Mouse (Mus musculus) bone marrow, adult 2 months (tissue): ENCODE results near the gene Prkar2b.

Experiments used
- CTCF ChIP-seq: fragments of 200-500 bp; IDR thresholded peaks from 2 replicates; pipeline ENCODE4 v1.5.1; 2011; ENCODE audit warnings: low read length, control low read depth; ENCODE audit not compliant: control insufficient read depth, insufficient read depth
- POLR2A ChIP-seq: fragments of 200-500 bp; IDR thresholded peaks from 2 replicates; pipeline ENCODE4 v1.6.1; 2011; ENCODE audit warnings: low read depth, mild to moderate bottlenecking, control low read depth, low read length, borderline replicate concordance; ENCODE audit not compliant: control insufficient read depth

DNA sequence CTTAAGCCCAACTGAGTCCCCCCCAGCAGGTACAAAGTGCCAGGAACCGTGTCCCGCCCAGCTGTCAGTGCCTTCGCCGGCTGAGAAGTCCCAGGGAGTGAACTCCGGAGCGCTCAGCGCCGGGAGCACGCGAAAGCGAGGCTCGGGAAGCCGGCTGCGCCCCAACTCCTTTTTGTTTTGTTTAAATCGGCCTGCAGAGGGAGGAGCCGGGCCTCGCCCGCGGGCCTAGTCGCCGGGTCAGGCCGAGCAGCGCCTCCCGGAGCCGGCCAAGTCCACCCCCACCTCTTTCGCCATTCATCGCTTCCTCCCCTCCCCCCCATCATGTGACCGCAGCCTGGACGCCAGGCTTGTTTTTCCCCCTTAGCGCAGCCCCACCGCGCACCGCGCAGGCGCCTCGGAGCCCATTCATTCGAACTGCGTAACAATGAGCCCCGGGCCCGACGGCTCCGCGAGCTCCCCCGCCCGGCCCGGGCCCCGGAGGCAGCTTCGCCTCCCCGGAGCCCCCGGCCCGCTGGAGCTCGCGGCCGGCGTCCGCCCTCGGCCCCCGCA lies 111.8 kb downstream of the Prkar2b start:
- TF ChIP-seq CTCF (no peak; the same call in 1 of the 2 replicates), POLR2A (peak; percentile 56; the same call in 1 of the 2 replicates)
